Mouse (Mus musculus) CH12.LX (cell line): ENCODE results near the gene Ctnnbip1.

Experiments used
- CHD2 ChIP-seq: IDR thresholded peaks from 2 replicates; pipeline ENCODE4 v1.6.1; 2011; ENCODE audit warnings: low read length, improper control_type of control experiment
- CTCF ChIP-seq, 2 experiments: IDR thresholded peaks in 1 of 2; conservative IDR thresholded peaks in 1 of 2; 2 replicates each; pipeline ENCODE4 v1.5.1; 2011 to 2012; ENCODE audit warnings: low read depth in 2 of 2, low read length in 2 of 2, improper control_type of control experiment in 1 of 2, inconsistent platforms in 1 of 2, mild to moderate bottlenecking in 1 of 2, moderate library complexity in 1 of 2
- HCFC1 ChIP-seq: IDR thresholded peaks from 2 replicates; pipeline ENCODE4 v1.6.1; 2012; ENCODE audit warnings: low read depth, mild to moderate bottlenecking, inconsistent platforms, low read length, improper control_type of control experiment
- MAFK ChIP-seq: IDR thresholded peaks from 2 replicates; pipeline ENCODE4 v1.6.1; 2011; ENCODE audit warnings: low read length, improper control_type of control experiment; ENCODE audit not compliant: insufficient replicate concordance
- MAX ChIP-seq: IDR thresholded peaks from 2 replicates; pipeline ENCODE4 v1.6.1; 2011; ENCODE audit warnings: low read length, improper control_type of control experiment
- NRF1 ChIP-seq: IDR thresholded peaks from 2 replicates; pipeline ENCODE4 v1.6.1; 2014; ENCODE audit warnings: low read depth, mild to moderate bottlenecking, inconsistent platforms, low read length, improper control_type of control experiment, moderate library complexity
- POLR2A ChIP-seq: IDR thresholded peaks from 2 replicates; pipeline ENCODE4 v1.6.1; 2011; ENCODE audit warnings: low read depth, mild to moderate bottlenecking, improper control_type of control experiment, low read length
- POLR2AphosphoS2 ChIP-seq: IDR thresholded peaks from 2 replicates; pipeline ENCODE4 v1.6.1; 2011; ENCODE audit warnings: low read depth, low read length, improper control_type of control experiment
- ZNF384 ChIP-seq: IDR thresholded peaks from 2 replicates; pipeline ENCODE4 v1.6.1; 2012; ENCODE audit warnings: low read depth, low read length, improper control_type of control experiment, inconsistent platforms

DNA sequence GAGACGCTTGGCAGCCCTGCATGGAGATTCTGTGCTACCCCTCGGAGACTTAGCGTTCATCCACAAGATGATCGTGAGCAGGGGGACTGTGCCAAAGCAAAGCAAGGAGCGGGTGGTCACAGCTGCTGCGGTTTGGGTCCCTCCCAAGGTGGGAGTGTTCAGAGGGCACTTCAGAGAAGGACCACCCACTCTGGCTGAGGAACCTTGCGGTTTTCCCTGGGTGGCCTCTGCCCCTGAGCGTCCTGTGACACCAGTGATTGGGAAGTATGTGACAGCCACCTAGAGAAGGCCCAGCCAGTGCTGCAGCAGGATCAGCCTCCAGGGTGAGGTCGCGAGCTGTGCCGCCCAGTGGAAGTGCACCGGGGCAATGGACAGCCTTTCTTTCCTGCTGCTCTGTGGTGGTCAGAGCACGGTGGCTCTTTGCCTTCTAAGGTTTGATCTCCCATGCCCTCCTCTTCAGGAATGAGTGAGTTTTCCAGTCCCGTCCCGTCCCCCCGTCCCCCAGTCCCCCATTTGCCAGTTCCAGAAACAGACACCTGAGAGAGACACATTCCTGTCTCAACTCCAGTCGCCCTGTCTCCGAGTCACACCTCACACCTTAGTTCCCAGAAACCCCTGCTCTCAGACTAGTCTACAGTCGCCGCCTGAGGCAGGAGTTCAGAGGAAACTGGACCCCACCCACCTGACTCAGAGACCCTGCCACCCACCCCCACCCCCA lies 89.7 kb downstream of the Ctnnbip1 start:
- TF ChIP-seq CHD2, result no peak
- TF ChIP-seq POLR2A, result no peak
- no peak for TF ChIP-seq MAX
- no peak for TF ChIP-seq MAFK
- no peak for TF ChIP-seq NRF1
- no peak for TF ChIP-seq ZNF384
- TF ChIP-seq POLR2AphosphoS2, result no peak
- TF ChIP-seq CTCF (conservative IDR thresholded peaks at IDR 0.05 in 1 of 2, IDR thresholded peaks at IDR 0.05 in 1 of 2; ENCODE audit: low read depth in 2 of 2, low read length in 2 of 2), result no peak
- no peak for TF ChIP-seq HCFC1
